Comparison of ENCODE assay signal across 20 mouse cellular contexts in genomic region chr1:66694266-66694665, GRCm38 (mm10). TPM values are rescaled to one million over a fixed set of nuclear protein-coding genes. Genes with fewer than 3 reads are reported as not detected.
A peak's percentile ranks its signal among the peaks of the same experiment; 100 is the strongest.
DNase-seq lines count a peak whose midpoint lies in the region.
"Had no signal": no experiment of that assay in that cellular context is flagged by ENCODE, and none has a peak within 500 bp of the region (broad histone marks: within the 10 kb centered on the region; RNA-seq: fewer than 3 reads in every experiment).

No protein-coding gene starts in this region.

- H3K27me3 ChIP-seq in megakaryocyte, embryonic 14.5 days (replicated peaks): no peaks in the 10 kb centered on the region
- H3K27me3 ChIP-seq: forebrain, embryonic 13.5 days; midbrain, embryonic 12.5 days had no signal

- DNase-seq in thymus, postnatal 0 days (ENCODE audit: low spot score): peak; percentile 19
- DNase-seq in thymus, postnatal 10 days (ENCODE audit: low spot score in 2 of 2): no peak
- DNase-seq in thymus, postnatal 25 days: peak; percentile 12
- DNase-seq in urinary bladder, postnatal 4 days (ENCODE audit: low spot score in 2 of 2): no peak
- no peak for DNase-seq in spleen, adult 18-20 months
- DNase-seq in kidney, postnatal 4 days: no peak
- DNase-seq: adrenal gland, adult 2 months; cerebellum, adult 2 months; cerebellum, postnatal 14 days; gastrocnemius, postnatal 14 days; heart, adult 18-20 months; heart, postnatal 4 days; kidney, adult 11 months; kidney, postnatal 14 days; liver; lung, embryonic 14.5 days; lung, postnatal 14 days had no signal

- peak overlapping the region; percentile 38 for H3K4me3 ChIP-seq in megakaryocyte, embryonic 14.5 days (replicated peaks)
- H3K4me3 ChIP-seq: forebrain, embryonic 13.5 days; midbrain, embryonic 12.5 days had no signal

- peaks cover 10% of the 10 kb centered on the region for H3K4me1 ChIP-seq in megakaryocyte, embryonic 14.5 days
- H3K4me1 ChIP-seq: forebrain, embryonic 13.5 days; midbrain, embryonic 12.5 days had no signal

- H3K9me3 ChIP-seq in megakaryocyte, embryonic 14.5 days: no peaks in the 10 kb centered on the region
- H3K9me3 ChIP-seq: forebrain, embryonic 13.5 days; midbrain, embryonic 12.5 days had no signal

- no peaks in the 10 kb centered on the region for H3K36me3 ChIP-seq in megakaryocyte, embryonic 14.5 days (replicated peaks; ENCODE audit: low read length)
- H3K36me3 ChIP-seq: midbrain, embryonic 12.5 days had no signal

RNA-seq across cellular contexts. Expression of gene Rpe, which starts 6.4 kb away (rescaled TPM):
- polyA plus RNA-seq in thymus, postnatal 0 days (2015; fragmentation: Nextera tagmentation; extraction: Ambion mirVana): 59.8 and 62.5 TPM in 2 replicates
- 8.4 and 8.7 TPM in 2 replicates for polyA plus RNA-seq in megakaryocyte, embryonic 14.5 days (2012; ENCODE audit: insufficient read depth, low replicate concordance)

Comparison
In these comparisons a context has a peak if more than half of its experiments do, and no peak if none do; other contexts are left out.
1. DNase-seq: peak in thymus, postnatal 0 days (single experiment) and thymus, postnatal 25 days (single experiment); none in thymus, postnatal 10 days (0 of 2), urinary bladder, postnatal 4 days (0 of 2), spleen, adult 18-20 months (0 of 2) and kidney, postnatal 4 days (0 of 2).